Mouse (Mus musculus) forebrain, embryonic 13.5 days (tissue): Measurements from ENCODE around the gene Cd81. TPM values are rescaled to one million over a fixed set of nuclear protein-coding genes. Genes with fewer than 3 reads are reported as not detected.

Experiments
- ATAC-seq: fragments of 200-750 bp; cut with Nextera tagmentation; 2 replicates; pipeline ENCODE4 v1.8.0; 2017
- H3K27ac ChIP-seq: fragments of 300-500 bp; sonication (generic); 2 replicates; pipeline ENCODE4 v1.5.1; 2015; ENCODE audit warnings: inconsistent platforms, mild to moderate bottlenecking, moderate library complexity
- H3K27me3 ChIP-seq: fragments of 300-500 bp; sonication (generic); 2 replicates; pipeline ENCODE4 v1.6.1; 2015; ENCODE audit warnings: mild to moderate bottlenecking, inconsistent platforms
- H3K36me3 ChIP-seq: fragments of 300-500 bp; sonication (generic); 2 replicates; pipeline ENCODE4 v1.6.1; 2015; ENCODE audit warnings: mild to moderate bottlenecking, inconsistent platforms; ENCODE audit not compliant: poor library complexity, severe bottlenecking
- H3K4me1 ChIP-seq: fragments of 300-500 bp; sonication (generic); 2 replicates; pipeline ENCODE4 v1.6.1; 2015; ENCODE audit warnings: inconsistent platforms
- H3K4me2 ChIP-seq: fragments of 300-500 bp; sonication (generic); 2 replicates; pipeline ENCODE4 v1.6.1; 2015; ENCODE audit warnings: inconsistent platforms, mild to moderate bottlenecking, moderate library complexity
- H3K4me3 ChIP-seq: fragments of 300-500 bp; sonication (generic); 2 replicates; pipeline ENCODE4 v1.5.1; 2015; ENCODE audit warnings: mild to moderate bottlenecking, inconsistent platforms
- H3K9ac ChIP-seq: fragments of 300-500 bp; sonication (generic); 2 replicates; pipeline ENCODE4 v1.6.1; 2015; ENCODE audit warnings: mild to moderate bottlenecking, inconsistent platforms
- H3K9me3 ChIP-seq: fragments of 300-500 bp; sonication (generic); replicated peaks from 2 replicates; pipeline ENCODE4 v1.6.1; 2016; ENCODE audit warnings: inconsistent platforms
- WGBS: fragments of 180-500 bp; shearing (Covaris S2); methylation state at CpG from one replicate; pipeline ENCODE4 v1.1.7; 2015; 5-methylcytosine and 5-hydroxymethylcytosine counted together
- polyA plus RNA-seq: library from polyadenylated mRNA; unstranded; fragments of >200 nt; fragmentation: Nextera tagmentation; extraction: Ambion mirVana; gene quantifications from 2 replicates; pipeline ENCODE4 v1.2.1, GENCODE M21; 2015

Gene Cd81
- polyA plus RNA-seq, 1 experiment from 2014 or later, result 217 TPM

DNA sequence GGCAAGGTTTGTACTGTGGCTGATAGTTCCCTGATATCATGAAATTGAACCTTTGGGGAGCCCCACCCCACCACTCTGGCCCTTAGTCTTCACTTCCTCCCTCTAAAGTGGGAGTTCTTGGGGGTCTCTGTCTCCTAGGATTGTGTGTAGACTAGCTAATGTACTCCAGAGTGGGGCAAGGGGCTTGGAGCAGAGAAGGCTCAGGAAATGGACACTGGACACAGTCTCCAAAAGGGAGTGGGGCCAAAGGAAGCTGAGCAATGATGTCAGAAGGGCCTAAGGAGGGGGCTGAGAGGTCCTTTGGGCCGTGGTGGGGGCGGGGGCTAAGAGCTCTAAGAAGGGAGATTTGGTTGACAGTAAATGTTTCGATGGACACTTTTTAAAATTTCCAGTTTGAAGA, 2.5 kb downstream of the Cd81 start:
- WGBS, result 90% methylated on average over 3 of the region's 3 CpGs
- H3K27ac ChIP-seq, result no peak overlapping the region
- peak overlapping the region; percentile 91 for H3K4me2 ChIP-seq
- H3K36me3 ChIP-seq, result 0 out of 2 replicates have a peak, but pooled peaks cover 4% of the 10 kb centered on the region
- H3K4me3 ChIP-seq, result peak overlapping the region; percentile 76
- H3K9ac ChIP-seq, result peak overlapping the region; percentile 93
- no peaks in the 10 kb centered on the region for H3K27me3 ChIP-seq
- no peak for ATAC-seq
- H3K9me3 ChIP-seq, result no peaks in the 10 kb centered on the region
- H3K4me1 ChIP-seq, result peaks cover 34% of the 10 kb centered on the region

DNA sequence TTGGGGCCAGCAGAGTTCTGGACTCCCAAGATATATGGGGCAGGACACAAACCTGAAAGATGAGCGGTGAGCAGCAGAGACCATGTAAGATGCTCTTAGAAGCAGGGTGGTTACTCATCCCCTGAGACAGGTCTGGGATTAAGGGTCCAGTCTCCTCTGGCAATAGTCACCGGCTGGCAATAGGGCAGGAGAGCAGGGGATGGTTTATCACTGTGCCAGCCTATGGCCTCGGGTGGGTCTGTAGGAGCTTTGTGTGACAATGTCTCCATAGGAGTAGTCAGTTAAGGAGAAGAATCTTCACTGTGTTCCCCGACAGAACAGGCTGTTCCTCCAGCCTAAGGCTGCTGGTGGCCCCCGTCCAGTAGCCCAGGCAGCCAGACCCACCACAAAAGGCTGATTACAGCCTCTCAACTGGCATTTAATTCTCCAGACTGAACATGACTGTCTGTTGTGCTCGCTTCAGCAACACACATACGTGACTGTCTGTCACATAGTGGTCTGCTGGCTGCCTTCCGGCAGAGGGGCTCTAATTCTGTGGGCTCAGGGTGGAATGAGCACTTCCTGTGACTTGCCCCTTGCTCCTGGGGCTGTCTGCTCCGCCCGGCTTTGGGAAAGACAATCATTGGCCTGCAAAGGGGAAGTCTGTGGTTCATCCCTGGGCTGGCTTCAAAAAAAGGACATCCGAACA, 3.1 kb downstream of the Cd81 start:
- H3K9ac ChIP-seq, result peak overlapping the region; percentile 50
- H3K4me2 ChIP-seq, result peak overlapping the region; percentile 91
- H3K4me1 ChIP-seq, result peaks cover 34% of the 10 kb centered on the region
- no peak for ATAC-seq
- H3K4me3 ChIP-seq, result no peak overlapping the region
- 87% methylated on average over 11 of the region's 11 CpGs for WGBS
- H3K9me3 ChIP-seq, result no peaks in the 10 kb centered on the region
- H3K27ac ChIP-seq, result no peak overlapping the region
- no peaks in the 10 kb centered on the region for H3K27me3 ChIP-seq
- 0 out of 2 replicates have a peak, but pooled peaks cover 5% of the 10 kb centered on the region for H3K36me3 ChIP-seq

DNA sequence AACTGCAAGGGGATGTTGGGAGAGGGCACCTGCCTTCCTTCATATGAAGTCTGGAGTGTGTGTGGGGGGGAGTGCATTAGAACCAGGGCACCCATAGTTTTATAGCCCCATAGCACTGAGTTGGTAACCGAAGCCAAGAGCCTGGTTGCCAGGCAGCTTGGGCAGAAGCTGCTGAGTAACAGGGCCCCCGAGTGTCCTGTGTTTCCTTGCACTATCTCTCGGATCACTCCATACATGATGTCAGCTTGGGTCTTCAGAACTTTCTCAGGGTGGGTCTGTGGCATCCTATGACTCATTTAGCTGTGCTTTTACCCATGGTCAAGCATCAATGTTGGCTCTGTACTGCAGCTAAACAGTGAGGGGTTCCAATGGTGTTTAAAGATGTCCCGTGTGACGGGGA, 4.5 kb downstream of the Cd81 start:
- Histone ChIP-seq H3K9ac (no peak overlapping the region), H3K27ac (no peak overlapping the region), H3K4me2 (no peak overlapping the region), H3K4me1 (peaks cover 32% of the 10 kb centered on the region), H3K4me3 (no peak overlapping the region), H3K27me3 (no peaks in the 10 kb centered on the region), H3K9me3 (no peaks in the 10 kb centered on the region), H3K36me3 (peaks cover 12% of the 10 kb centered on the region; the same call in 1 of the 2 replicates)
- WGBS, result 87% methylated on average over 5 of the region's 5 CpGs
- no peak for ATAC-seq

DNA sequence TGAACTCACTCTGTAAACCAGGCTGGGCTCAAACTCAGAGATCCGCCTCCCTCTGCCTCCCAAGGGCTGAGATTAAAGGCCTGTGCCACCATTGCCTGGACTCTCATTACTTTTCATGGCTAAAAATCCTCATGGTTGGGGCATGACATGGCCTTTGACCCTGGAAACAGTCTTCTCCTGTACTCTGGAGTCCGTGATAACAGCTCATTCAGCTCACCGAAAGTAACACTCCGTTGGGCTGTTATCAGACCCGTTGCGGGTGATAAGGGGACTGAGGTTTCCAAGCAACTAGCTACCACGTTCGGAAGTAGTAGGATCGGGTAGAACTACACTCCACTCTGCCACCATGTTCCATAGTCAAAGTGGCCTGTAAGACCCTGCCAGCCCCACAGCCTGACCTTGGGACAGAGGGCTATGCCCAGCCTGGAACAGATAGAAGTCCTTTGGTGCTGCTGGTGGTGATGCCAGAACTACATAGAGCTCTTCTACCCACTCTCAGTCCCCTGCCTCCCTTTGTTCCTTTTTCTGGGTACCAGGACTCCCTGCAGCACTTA, 5.2 kb downstream of the Cd81 start:
- Histone ChIP-seq H3K27ac (0 out of 2 replicates have a peak overlapping the region, but pooled peaks have one; percentile 49), H3K9ac (no peak overlapping the region), H3K9me3 (no peaks in the 10 kb centered on the region), H3K4me2 (no peak overlapping the region), H3K4me1 (peaks cover 31% of the 10 kb centered on the region), H3K36me3 (peaks cover 20% of the 10 kb centered on the region), H3K4me3 (no peak overlapping the region), H3K27me3 (no peaks in the 10 kb centered on the region)
- ATAC-seq, result no peak
- WGBS, result 88% methylated on average over 9 of the region's 9 CpGs

DNA sequence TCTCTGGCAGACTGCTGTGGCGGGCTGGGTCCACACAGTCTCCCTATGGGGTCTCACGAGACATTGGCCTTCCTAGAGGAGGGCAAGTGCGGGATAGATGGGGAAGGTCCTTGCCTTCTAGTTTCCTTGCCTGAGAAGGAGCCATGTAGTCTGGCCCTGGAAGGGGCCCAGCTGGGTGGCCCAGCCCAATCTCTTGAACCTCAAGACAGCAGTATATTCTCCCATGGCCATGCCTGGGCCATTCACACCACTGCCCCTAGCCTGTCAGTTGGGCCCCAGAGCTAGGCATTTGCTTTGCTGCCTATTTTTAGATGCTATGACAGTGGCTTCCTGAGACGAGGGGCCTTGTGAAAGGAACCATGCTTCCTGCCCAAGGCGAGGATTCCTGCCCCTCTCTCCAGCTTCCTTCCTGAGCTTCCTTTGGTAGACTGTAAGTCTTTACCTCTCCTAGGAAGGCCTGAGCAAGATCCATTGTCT, 5.7 kb downstream of the Cd81 start:
- H3K4me3 ChIP-seq, result no peak overlapping the region
- no peaks in the 10 kb centered on the region for H3K27me3 ChIP-seq
- H3K4me1 ChIP-seq, result peaks cover 31% of the 10 kb centered on the region
- H3K9me3 ChIP-seq, result no peaks in the 10 kb centered on the region
- H3K9ac ChIP-seq, result no peak overlapping the region
- no peak overlapping the region for H3K4me2 ChIP-seq
- H3K36me3 ChIP-seq, result peaks cover 25% of the 10 kb centered on the region
- ATAC-seq, result no peak
- 87% methylated on average over 5 of the region's 5 CpGs for WGBS
- 0 out of 2 replicates have a peak overlapping the region, but pooled peaks have one; percentile 49 for H3K27ac ChIP-seq

DNA sequence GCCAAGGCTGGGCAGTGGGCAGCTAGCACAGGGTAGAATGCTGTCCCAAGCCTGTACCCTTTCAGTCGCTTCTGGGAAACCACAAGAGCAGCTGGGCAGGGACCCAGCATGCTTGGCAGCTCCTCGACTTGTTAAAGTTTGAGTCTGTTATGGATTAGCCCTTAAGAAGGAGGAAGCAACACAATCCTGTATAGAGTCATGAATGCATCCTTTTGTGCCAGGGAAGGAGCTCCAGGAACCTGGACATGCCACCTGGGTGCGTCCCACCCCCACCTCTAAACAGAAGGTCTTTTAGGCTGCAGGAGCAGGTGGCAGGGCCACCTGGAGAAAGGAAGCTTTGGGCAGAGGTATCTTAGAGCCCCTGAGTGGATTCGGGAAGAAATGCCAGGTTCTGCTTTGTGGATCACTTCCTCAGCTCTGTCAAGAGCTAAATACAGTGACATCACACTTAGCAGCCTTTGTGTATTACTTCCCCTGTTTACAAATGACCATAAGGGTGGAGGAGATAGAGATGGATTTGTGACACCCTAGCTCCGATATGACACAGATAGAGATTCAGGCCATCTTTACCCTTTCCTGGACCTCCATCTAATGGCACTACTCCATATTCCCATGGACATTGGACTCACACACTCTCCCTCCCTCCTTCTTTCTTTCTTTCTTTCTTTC, 6.8 kb downstream of the Cd81 start:
- H3K27me3 ChIP-seq, result no peaks in the 10 kb centered on the region
- no peaks in the 10 kb centered on the region for H3K9me3 ChIP-seq
- WGBS, result 78% methylated on average over 5 of the region's 5 CpGs
- no peak overlapping the region for H3K4me2 ChIP-seq
- 0 out of 2 replicates have a peak overlapping the region, but pooled peaks have one; percentile 0 for H3K27ac ChIP-seq
- no peak overlapping the region for H3K9ac ChIP-seq
- peaks cover 36% of the 10 kb centered on the region for H3K36me3 ChIP-seq
- no peak overlapping the region for H3K4me3 ChIP-seq
- peaks cover 21% of the 10 kb centered on the region for H3K4me1 ChIP-seq
- ATAC-seq, result no peak

DNA sequence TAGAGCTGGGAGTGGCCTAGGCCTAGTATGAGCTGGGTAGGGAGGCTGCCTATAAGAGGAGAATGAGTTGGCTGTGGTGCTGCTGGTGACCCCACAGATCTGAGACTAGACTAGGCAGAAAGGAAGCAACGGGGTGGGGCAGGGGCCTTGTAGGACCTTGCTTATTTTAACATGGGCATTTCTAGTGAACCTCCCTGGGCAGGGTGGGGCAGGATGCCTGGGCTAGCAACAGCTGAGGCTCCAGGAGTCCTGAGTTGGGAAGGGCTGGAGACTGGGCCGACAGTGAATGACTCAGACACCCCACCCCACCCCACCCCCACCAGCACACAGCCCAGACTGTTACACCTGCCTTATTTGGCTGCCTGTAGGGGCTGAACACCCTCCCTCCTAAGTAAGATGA, 10.2 kb downstream of the Cd81 start:
- Histone ChIP-seq H3K4me2 (no peak overlapping the region), H3K36me3 (peaks cover 65% of the 10 kb centered on the region), H3K27ac (no peak overlapping the region), H3K9ac (no peak overlapping the region), H3K27me3 (no peaks in the 10 kb centered on the region), H3K4me3 (no peak overlapping the region), H3K4me1 (peaks cover 3% of the 10 kb centered on the region), H3K9me3 (no peaks in the 10 kb centered on the region)
- ATAC-seq, result no peak
- 90% methylated on average over 2 of the region's 2 CpGs for WGBS

DNA sequence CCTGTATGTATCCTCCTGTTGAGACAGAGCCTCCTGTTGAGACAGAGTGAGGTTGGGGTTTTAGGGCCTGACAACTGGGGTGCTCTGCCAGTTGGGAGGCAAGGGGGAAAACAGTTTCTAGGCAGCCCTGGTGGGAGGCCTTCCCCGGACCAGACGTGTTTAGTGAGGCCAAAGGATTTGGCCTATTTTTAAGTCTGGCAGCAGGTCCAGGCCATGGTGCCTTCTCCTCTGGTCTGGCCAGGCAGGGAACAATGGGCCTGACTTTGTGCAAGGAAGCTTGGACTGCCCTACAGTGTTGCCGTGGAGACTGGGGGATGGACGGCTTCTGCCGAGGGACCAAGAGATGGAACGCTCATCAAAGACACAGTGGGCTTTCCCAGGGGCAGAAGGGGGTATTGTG, 11.7 kb downstream of the Cd81 start:
- H3K4me2 ChIP-seq, result no peak overlapping the region
- H3K27me3 ChIP-seq, result no peaks in the 10 kb centered on the region
- peaks cover 69% of the 10 kb centered on the region for H3K36me3 ChIP-seq
- H3K4me1 ChIP-seq, result peaks cover 14% of the 10 kb centered on the region
- H3K9ac ChIP-seq, result no peak overlapping the region
- H3K9me3 ChIP-seq, result no peaks in the 10 kb centered on the region
- H3K4me3 ChIP-seq, result no peak overlapping the region
- no peak for ATAC-seq
- 59% methylated on average over 6 of the region's 6 CpGs for WGBS
- H3K27ac ChIP-seq, result no peak overlapping the region

DNA sequence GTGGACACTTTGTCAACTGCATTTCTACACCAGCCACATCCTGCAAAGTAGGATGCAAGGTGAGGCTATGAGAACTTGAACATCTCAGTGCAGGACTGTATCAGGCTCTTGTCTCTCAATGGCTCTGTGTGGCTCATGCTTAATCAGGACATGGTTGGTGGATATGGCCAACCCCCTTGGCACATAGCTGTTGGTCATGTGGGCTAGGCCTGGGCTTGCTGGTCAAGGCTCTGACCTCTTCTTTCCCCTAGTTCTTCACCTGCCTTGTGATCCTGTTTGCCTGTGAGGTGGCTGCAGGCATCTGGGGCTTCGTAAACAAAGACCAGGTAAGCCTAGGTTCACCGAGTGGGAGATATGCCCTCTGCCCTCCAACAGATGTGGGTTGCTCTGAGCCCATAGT, 13.2 kb downstream of the Cd81 start:
- no peak overlapping the region for H3K9ac ChIP-seq
- 91% methylated on average over 2 of the region's 2 CpGs for WGBS
- H3K4me3 ChIP-seq, result no peak overlapping the region
- no peak overlapping the region for H3K4me2 ChIP-seq
- peaks cover 67% of the 10 kb centered on the region for H3K36me3 ChIP-seq
- ATAC-seq, result no peak
- peaks cover 23% of the 10 kb centered on the region for H3K4me1 ChIP-seq
- no peak overlapping the region for H3K27ac ChIP-seq
- no peaks in the 10 kb centered on the region for H3K27me3 ChIP-seq
- no peaks in the 10 kb centered on the region for H3K9me3 ChIP-seq

DNA sequence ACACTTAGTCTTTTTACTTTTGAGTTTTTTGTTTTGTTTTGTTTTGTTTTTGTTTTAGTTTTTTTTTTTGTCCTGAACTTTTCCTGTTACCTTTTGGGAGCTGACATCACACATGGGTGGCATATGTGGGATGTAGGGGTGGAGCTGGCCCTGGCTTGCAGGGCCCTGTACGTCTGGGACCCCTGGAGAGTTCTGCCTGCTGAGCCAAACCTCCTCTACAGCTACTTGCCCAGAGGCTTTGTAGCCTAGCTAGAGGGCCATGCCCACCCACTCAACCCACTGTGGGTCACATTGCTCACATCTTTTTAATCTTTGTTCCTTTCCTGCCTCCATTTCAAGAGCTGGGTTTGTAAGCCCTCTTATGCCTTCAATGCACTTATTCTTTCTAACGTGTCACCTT, 14.9 kb downstream of the Cd81 start:
- no peak overlapping the region for H3K4me3 ChIP-seq
- peaks cover 30% of the 10 kb centered on the region for H3K4me1 ChIP-seq
- H3K27me3 ChIP-seq, result no peaks in the 10 kb centered on the region
- no peaks in the 10 kb centered on the region for H3K9me3 ChIP-seq
- no peak for ATAC-seq
- H3K27ac ChIP-seq, result no peak overlapping the region
- peaks cover 56% of the 10 kb centered on the region for H3K36me3 ChIP-seq
- H3K4me2 ChIP-seq, result no peak overlapping the region
- H3K9ac ChIP-seq, result no peak overlapping the region
- 73% methylated on average over 2 of the region's 2 CpGs for WGBS

DNA sequence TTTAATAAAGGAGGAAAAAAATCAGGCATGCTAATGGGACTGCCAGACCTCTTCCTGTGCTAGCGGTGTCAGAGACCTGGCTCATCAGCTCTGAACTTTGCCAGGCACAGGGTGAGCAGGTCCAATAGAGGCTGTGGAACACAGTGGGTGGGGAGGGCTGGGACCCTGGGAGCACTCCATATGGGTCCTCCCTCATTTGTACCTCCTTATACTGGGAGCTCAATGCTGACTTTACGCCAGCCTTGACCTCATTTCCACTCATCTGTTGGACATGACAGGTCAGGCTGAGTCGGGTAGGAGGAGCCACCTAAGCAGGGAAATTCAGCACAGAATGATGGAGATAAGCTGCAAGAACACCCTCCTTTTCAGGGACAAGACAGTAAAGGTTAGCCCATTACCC, 15.4 kb downstream of the Cd81 start:
- Histone ChIP-seq H3K4me2 (peak overlapping the region; percentile 100), H3K9ac (0 out of 2 replicates have a peak overlapping the region, but pooled peaks have one; percentile 61), H3K27me3 (no peaks in the 10 kb centered on the region), H3K27ac (peak overlapping the region; percentile 93), H3K4me1 (peaks cover 30% of the 10 kb centered on the region), H3K4me3 (peak overlapping the region; percentile 89), H3K36me3 (peaks cover 52% of the 10 kb centered on the region), H3K9me3 (no peaks in the 10 kb centered on the region)
- no peak for ATAC-seq
- WGBS, result 83% methylated on average over 3 of the region's 3 CpGs

DNA sequence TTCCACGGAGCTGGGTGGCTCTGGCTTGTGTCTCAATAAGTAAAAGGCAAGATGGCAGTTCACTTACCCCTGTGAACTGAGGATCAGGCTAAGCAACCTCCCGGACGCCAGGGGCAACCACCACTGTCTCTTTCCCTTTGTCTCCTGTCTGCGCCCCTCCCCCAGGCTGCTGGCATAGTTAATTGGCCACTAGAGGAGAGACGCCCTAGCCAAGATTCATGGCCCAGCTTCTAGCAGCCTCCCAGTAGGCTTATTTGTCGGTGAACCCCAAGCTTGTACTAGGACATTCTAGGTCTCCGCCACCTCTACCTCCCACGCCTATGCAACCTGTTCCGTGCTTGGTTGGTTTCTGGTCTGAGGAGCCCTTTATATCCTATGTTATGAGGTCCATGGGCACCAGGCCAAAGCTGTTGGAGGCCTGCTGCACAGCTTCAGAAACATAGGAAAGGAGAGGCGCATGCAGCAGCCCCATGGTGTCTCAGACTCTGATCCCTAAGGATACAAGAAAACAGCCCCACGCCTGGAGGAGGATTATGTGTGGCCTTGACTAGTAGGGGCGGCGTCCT, 15.9 kb downstream of the Cd81 start:
- WGBS, result 48% methylated on average over 13 of the region's 13 CpGs
- Histone ChIP-seq H3K36me3 (peaks cover 47% of the 10 kb centered on the region), H3K4me3 (peak overlapping the region; percentile 89), H3K4me2 (peak overlapping the region; percentile 100), H3K9me3 (no peaks in the 10 kb centered on the region), H3K9ac (peak overlapping the region; percentile 61), H3K4me1 (peaks cover 30% of the 10 kb centered on the region), H3K27me3 (no peaks in the 10 kb centered on the region), H3K27ac (peak overlapping the region; percentile 93)
- peak; percentile 7 for ATAC-seq
